Mouse (Mus musculus): ENCODE results near the gene Ppp1r12a. TPM values are rescaled to one million over a fixed set of nuclear protein-coding genes. Genes with fewer than 3 reads are reported as not detected.

Gene Ppp1r12a
- polyA plus RNA-seq, 1 experiment from 2014 or later = 71.0 TPM

- Histone ChIP-seq H3K9me3 (replicated peaks; ENCODE audit: control insufficient read depth, low read length, poor library complexity, severe bottlenecking) (no peaks in the 10 kb centered on the region), H3K9ac (ENCODE audit: low read depth, low read length) (no peak overlapping the region), H3K4me2 (ENCODE audit: low read length) (no peak overlapping the region), H3K36me3 (ENCODE audit: control insufficient read depth, insufficient read depth, low read length) (no peaks in the 10 kb centered on the region), H3K27me3 (ENCODE audit: control insufficient read depth, insufficient read depth, low read depth, low read length) (no peaks in the 10 kb centered on the region), H3K27ac (ENCODE audit: low read length) (peak overlapping the region; percentile 53), H3K4me1 (ENCODE audit: control insufficient read depth, insufficient read depth, low read length) (no peaks in the 10 kb centered on the region; the same call in 1 of the 2 replicates), H3K4me3 (ENCODE audit: low read depth, low read length) (no peak overlapping the region)
- ATAC-seq = peak; percentile 85
- WGBS = 68% methylated on average over 6 of the region's 6 CpGs
Measured at GRCm38 (mm10) chr10:108133253-108133652, 28.7 kb upstream of the Ppp1r12a start.

DNA sequence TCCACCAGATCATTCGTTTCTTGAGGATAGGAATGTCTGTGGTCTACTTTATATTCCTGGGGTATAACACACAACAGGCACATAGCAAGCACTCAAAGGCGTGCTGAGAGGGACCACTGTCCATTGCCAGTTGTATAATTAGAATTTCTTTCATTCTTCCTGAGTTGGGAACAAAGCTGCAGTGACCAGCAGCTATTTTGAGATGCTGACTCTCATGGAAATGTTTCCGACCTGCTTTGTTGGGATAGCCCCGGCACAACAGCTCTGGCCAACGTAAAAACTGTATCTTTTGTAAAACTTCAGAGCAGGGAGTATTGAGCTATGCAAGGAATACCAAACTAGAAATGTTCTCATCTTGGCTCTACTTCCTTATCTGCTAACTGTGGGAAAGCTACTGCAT, 28.2 kb upstream of the Ppp1r12a start:
- WGBS = 44% methylated on average over 5 of the region's 5 CpGs
- H3K4me3 ChIP-seq (ENCODE audit: low read depth, low read length) = no peak overlapping the region
- no peaks in the 10 kb centered on the region; the same call in 1 of the 2 replicates for H3K4me1 ChIP-seq (ENCODE audit: control insufficient read depth, insufficient read depth, low read length)
- H3K36me3 ChIP-seq (ENCODE audit: control insufficient read depth, insufficient read depth, low read length) = no peaks in the 10 kb centered on the region
- no peaks in the 10 kb centered on the region for H3K27me3 ChIP-seq (ENCODE audit: control insufficient read depth, insufficient read depth, low read depth, low read length)
- peak; percentile 89 for ATAC-seq
- H3K4me2 ChIP-seq (ENCODE audit: low read length) = no peak overlapping the region
- H3K9me3 ChIP-seq (replicated peaks; ENCODE audit: control insufficient read depth, low read length, poor library complexity, severe bottlenecking) = no peaks in the 10 kb centered on the region
- no peak overlapping the region for H3K9ac ChIP-seq (ENCODE audit: low read depth, low read length)
- peak overlapping the region; percentile 53; the same call in 1 of the 2 replicates for H3K27ac ChIP-seq (ENCODE audit: low read length)

DNA sequence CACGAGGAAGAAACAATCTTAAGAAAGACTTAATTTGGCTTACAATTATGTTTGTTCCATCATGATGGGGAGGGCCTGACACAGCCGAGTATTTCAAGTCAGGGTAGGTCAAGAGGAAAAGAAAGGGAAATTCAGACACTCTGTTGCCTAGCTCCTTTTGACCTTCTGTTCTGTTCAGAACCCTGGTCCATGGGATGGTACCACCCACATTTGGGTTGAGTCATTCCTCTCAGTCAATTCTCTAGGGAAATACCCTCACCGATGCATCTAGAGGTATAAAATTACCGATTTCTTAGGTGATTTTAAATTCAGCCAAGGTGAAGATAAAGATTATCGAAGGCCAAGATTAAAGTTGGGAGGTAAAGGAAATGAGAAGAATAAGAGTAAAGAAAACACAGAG, 23.6 kb upstream of the Ppp1r12a start:
- no peaks in the 10 kb centered on the region for H3K4me1 ChIP-seq (ENCODE audit: control insufficient read depth, insufficient read depth, low read length)
- no peak overlapping the region for H3K27ac ChIP-seq (ENCODE audit: low read length)
- H3K27me3 ChIP-seq (ENCODE audit: control insufficient read depth, insufficient read depth, low read depth, low read length) = no peaks in the 10 kb centered on the region
- no peak overlapping the region for H3K4me3 ChIP-seq (ENCODE audit: low read depth, low read length)
- H3K4me2 ChIP-seq (ENCODE audit: low read length) = no peak overlapping the region
- no peak for ATAC-seq
- 90% methylated on average over 5 of the region's 5 CpGs for WGBS
- H3K9ac ChIP-seq (ENCODE audit: low read depth, low read length) = no peak overlapping the region
- no peaks in the 10 kb centered on the region for H3K36me3 ChIP-seq (ENCODE audit: control insufficient read depth, insufficient read depth, low read length)
- no peaks in the 10 kb centered on the region for H3K9me3 ChIP-seq (replicated peaks; ENCODE audit: control insufficient read depth, low read length, poor library complexity, severe bottlenecking)

- H3K27me3 ChIP-seq (ENCODE audit: control insufficient read depth, insufficient read depth, low read depth, low read length) = no peaks in the 10 kb centered on the region
- no peak for ATAC-seq
- no peaks in the 10 kb centered on the region for H3K4me1 ChIP-seq (ENCODE audit: control insufficient read depth, insufficient read depth, low read length)
- H3K27ac ChIP-seq (ENCODE audit: low read length) = no peak overlapping the region
- H3K9me3 ChIP-seq (replicated peaks; ENCODE audit: control insufficient read depth, low read length, poor library complexity, severe bottlenecking) = no peaks in the 10 kb centered on the region
- no peak overlapping the region for H3K4me2 ChIP-seq (ENCODE audit: low read length)
- WGBS = 73% methylated on average over 3 of the region's 3 CpGs
- H3K9ac ChIP-seq (ENCODE audit: low read depth, low read length) = no peak overlapping the region
- H3K4me3 ChIP-seq (ENCODE audit: low read depth, low read length) = no peak overlapping the region
- H3K36me3 ChIP-seq (ENCODE audit: control insufficient read depth, insufficient read depth, low read length) = no peaks in the 10 kb centered on the region
Measured at GRCm38 (mm10) chr10:108139788-108140187, 22.2 kb upstream of the Ppp1r12a start.

- H3K36me3 ChIP-seq (ENCODE audit: control insufficient read depth, insufficient read depth, low read length) = no peaks in the 10 kb centered on the region
- WGBS = 97% methylated on average over 3 of the region's 3 CpGs
- H3K9me3 ChIP-seq (replicated peaks; ENCODE audit: control insufficient read depth, low read length, poor library complexity, severe bottlenecking) = no peaks in the 10 kb centered on the region
- ATAC-seq = no peak
- no peak overlapping the region for H3K9ac ChIP-seq (ENCODE audit: low read depth, low read length)
- H3K4me1 ChIP-seq (ENCODE audit: control insufficient read depth, insufficient read depth, low read length) = no peaks in the 10 kb centered on the region
- no peaks in the 10 kb centered on the region for H3K27me3 ChIP-seq (ENCODE audit: control insufficient read depth, insufficient read depth, low read depth, low read length)
- no peak overlapping the region for H3K27ac ChIP-seq (ENCODE audit: low read length)
- no peak overlapping the region for H3K4me2 ChIP-seq (ENCODE audit: low read length)
- no peak overlapping the region for H3K4me3 ChIP-seq (ENCODE audit: low read depth, low read length)
Measured at GRCm38 (mm10) chr10:108140742-108141141, 21.3 kb upstream of the Ppp1r12a start.

GRCm38 (mm10) chr10:108143991-108144525, 17.9 kb upstream of the Ppp1r12a start:
- H3K4me3 ChIP-seq (ENCODE audit: low read depth, low read length) = no peak overlapping the region
- H3K36me3 ChIP-seq (ENCODE audit: control insufficient read depth, insufficient read depth, low read length) = no peaks in the 10 kb centered on the region
- no peak overlapping the region for H3K4me2 ChIP-seq (ENCODE audit: low read length)
- H3K9me3 ChIP-seq (replicated peaks; ENCODE audit: control insufficient read depth, low read length, poor library complexity, severe bottlenecking) = no peaks in the 10 kb centered on the region
- H3K27me3 ChIP-seq (ENCODE audit: control insufficient read depth, insufficient read depth, low read depth, low read length) = no peaks in the 10 kb centered on the region
- ATAC-seq = no peak
- WGBS = 89% methylated on average over 4 of the region's 4 CpGs
- H3K9ac ChIP-seq (ENCODE audit: low read depth, low read length) = no peak overlapping the region
- no peak overlapping the region for H3K27ac ChIP-seq (ENCODE audit: low read length)
- no peaks in the 10 kb centered on the region for H3K4me1 ChIP-seq (ENCODE audit: control insufficient read depth, insufficient read depth, low read length)

DNA sequence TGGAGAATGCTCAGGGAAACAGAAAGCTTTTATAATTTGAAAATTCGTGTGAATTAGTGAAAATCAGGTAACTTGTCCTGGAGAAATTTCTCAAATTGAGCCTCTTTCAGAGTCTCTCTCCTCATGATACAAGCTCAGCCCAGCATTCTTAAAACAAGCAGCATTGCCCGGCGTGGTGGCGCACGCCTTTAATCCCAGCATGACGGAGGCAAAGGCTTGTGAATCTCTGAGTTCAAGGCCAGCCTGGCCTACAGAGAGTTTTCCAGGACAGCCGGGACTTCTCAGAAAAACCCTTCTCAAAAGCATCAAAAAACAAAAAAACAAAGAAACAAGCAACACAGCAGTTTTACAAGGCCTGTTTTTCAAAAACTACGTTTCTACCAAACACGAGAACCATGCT, 16.3 kb upstream of the Ppp1r12a start:
- H3K27ac ChIP-seq (ENCODE audit: low read length) = no peak overlapping the region
- no peak overlapping the region for H3K4me3 ChIP-seq (ENCODE audit: low read depth, low read length)
- no peaks in the 10 kb centered on the region for H3K4me1 ChIP-seq (ENCODE audit: control insufficient read depth, insufficient read depth, low read length)
- H3K36me3 ChIP-seq (ENCODE audit: control insufficient read depth, insufficient read depth, low read length) = no peaks in the 10 kb centered on the region
- H3K9me3 ChIP-seq (replicated peaks; ENCODE audit: control insufficient read depth, low read length, poor library complexity, severe bottlenecking) = no peaks in the 10 kb centered on the region
- WGBS = 77% methylated on average over 9 of the region's 9 CpGs
- no peak for ATAC-seq
- H3K9ac ChIP-seq (ENCODE audit: low read depth, low read length) = no peak overlapping the region
- H3K27me3 ChIP-seq (ENCODE audit: control insufficient read depth, insufficient read depth, low read depth, low read length) = no peaks in the 10 kb centered on the region
- H3K4me2 ChIP-seq (ENCODE audit: low read length) = no peak overlapping the region

- H3K9ac ChIP-seq (ENCODE audit: low read depth, low read length) = no peak overlapping the region
- ATAC-seq = no peak
- H3K4me2 ChIP-seq (ENCODE audit: low read length) = no peak overlapping the region
- no peak overlapping the region for H3K27ac ChIP-seq (ENCODE audit: low read length)
- no peak overlapping the region for H3K4me3 ChIP-seq (ENCODE audit: low read depth, low read length)
- no peaks in the 10 kb centered on the region for H3K27me3 ChIP-seq (ENCODE audit: control insufficient read depth, insufficient read depth, low read depth, low read length)
- H3K36me3 ChIP-seq (ENCODE audit: control insufficient read depth, insufficient read depth, low read length) = no peaks in the 10 kb centered on the region
- no peaks in the 10 kb centered on the region for H3K9me3 ChIP-seq (replicated peaks; ENCODE audit: control insufficient read depth, low read length, poor library complexity, severe bottlenecking)
- 89% methylated on average over 9 of the region's 9 CpGs for WGBS
- H3K4me1 ChIP-seq (ENCODE audit: control insufficient read depth, insufficient read depth, low read length) = no peaks in the 10 kb centered on the region
Measured at GRCm38 (mm10) chr10:108147031-108147430, 15.0 kb upstream of the Ppp1r12a start.

DNA sequence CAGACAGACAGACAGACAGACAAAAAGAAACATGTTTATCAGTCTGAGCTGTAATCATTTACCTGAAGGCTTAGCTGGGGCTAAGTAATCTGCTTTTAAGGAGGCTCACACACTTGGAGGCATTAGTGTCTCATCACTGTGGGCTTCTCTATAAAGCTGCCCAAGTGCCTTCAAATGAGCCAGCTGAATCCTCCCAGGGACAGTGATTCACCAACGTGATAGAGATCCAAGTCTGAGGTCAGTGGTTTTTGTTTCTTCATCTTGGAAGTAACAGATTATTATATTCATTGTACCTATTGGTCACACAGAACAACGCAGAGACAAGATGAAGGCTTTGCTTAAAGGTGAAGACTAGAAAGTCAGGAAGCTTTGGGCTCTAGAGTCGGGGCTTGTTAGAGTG, 8.7 kb upstream of the Ppp1r12a start:
- H3K27me3 ChIP-seq (ENCODE audit: control insufficient read depth, insufficient read depth, low read depth, low read length) = no peaks in the 10 kb centered on the region
- H3K4me1 ChIP-seq (ENCODE audit: control insufficient read depth, insufficient read depth, low read length) = no peaks in the 10 kb centered on the region
- no peaks in the 10 kb centered on the region for H3K9me3 ChIP-seq (replicated peaks; ENCODE audit: control insufficient read depth, low read length, poor library complexity, severe bottlenecking)
- no peaks in the 10 kb centered on the region for H3K36me3 ChIP-seq (ENCODE audit: control insufficient read depth, insufficient read depth, low read length)
- 84% methylated on average over 3 of the region's 3 CpGs for WGBS
- no peak for ATAC-seq
- H3K4me3 ChIP-seq (ENCODE audit: low read depth, low read length) = no peak overlapping the region
- no peak overlapping the region for H3K27ac ChIP-seq (ENCODE audit: low read length)
- H3K4me2 ChIP-seq (ENCODE audit: low read length) = no peak overlapping the region
- no peak overlapping the region for H3K9ac ChIP-seq (ENCODE audit: low read depth, low read length)

Data from midbrain, embryonic 16.5 days (tissue).